Mouse (Mus musculus): ENCODE data around the gene Frmd4a. TPM values are rescaled to one million over a fixed set of nuclear protein-coding genes. Genes with fewer than 3 reads are reported as not detected.

Frmd4a gene
- polyA plus RNA-seq, 1 experiment = 106 TPM

DNA sequence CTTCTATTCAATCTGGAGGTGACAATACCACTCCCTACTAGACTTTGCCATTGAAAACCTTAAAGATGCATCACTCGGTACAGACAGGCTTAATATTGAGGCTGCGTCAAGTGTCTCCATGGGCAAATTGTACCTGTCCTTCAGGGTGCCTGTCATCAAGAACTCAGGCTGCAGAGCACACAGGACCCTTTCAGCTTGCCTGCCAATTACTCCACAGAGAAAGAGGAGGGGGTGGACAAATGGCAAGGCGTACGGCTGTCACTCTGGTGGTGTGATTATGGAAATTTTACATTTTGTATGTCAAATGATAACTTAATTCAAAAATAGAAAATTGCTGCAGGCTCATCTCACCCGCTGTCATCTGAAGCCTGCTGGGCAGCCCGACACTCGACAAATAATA lies 353.0 kb downstream of the Frmd4a start:
- TF ChIP-seq POLR2A (IDR thresholded peaks at IDR 0.05; ENCODE audit: borderline replicate concordance, extremely low read depth, insufficient read depth, insufficient read length, poor library complexity, severe bottlenecking) (no peak), CTCF (IDR thresholded peaks at IDR 0.05; ENCODE audit: borderline replicate concordance, extremely low read depth, insufficient read depth, insufficient read length) (no peak)
- peak; percentile 72 for DNase-seq (ENCODE audit: low read depth)

DNA sequence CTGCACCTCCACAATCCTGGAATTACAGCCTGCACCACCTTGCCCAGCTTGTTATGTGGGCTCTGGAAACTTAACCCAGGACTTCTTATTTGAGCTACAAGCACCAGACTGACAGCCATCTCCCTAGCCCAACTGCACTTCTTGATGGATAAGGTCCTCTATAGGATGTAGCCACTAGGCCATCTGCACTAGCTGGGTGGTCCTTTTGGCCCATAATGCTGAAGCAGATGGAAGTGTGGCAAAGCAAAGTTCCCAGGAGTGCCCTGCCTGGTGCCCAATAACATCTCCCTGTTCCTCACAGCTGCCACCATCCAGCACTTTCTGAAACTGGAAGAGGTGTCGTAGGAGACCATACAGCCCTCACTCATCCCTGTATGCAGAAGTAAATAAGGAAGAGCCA lies 353.8 kb downstream of the Frmd4a start:
- TF ChIP-seq CTCF (IDR thresholded peaks at IDR 0.05; ENCODE audit: borderline replicate concordance, extremely low read depth, insufficient read depth, insufficient read length) = no peak
- TF ChIP-seq POLR2A (IDR thresholded peaks at IDR 0.05; ENCODE audit: borderline replicate concordance, extremely low read depth, insufficient read depth, insufficient read length, poor library complexity, severe bottlenecking) = no peak
- peak; percentile 44 for DNase-seq (ENCODE audit: low read depth)

DNA sequence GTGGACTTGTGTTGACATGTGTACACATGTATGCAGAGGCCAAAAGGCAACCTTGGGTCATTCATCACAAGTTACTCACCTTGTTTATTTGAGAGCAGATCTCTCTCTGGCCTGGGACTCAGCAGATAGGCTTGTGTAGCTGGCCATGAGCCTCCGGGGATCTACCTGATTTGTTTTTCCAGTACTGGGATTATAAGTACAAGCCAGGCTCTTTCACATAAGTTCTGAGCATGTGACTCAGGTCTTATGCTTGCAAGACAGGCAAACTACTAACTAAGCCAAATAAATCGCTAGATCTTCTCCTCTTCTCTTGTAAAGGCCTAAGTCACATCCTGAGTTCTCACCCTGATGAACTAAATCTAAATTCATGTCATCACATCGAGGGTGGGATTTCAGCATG lies 361.3 kb downstream of the Frmd4a start:
- TF ChIP-seq CTCF (IDR thresholded peaks at IDR 0.05; ENCODE audit: borderline replicate concordance, extremely low read depth, insufficient read depth, insufficient read length) (no peak), POLR2A (IDR thresholded peaks at IDR 0.05; ENCODE audit: borderline replicate concordance, extremely low read depth, insufficient read depth, insufficient read length, poor library complexity, severe bottlenecking) (no peak)
- no peak for DNase-seq (ENCODE audit: low read depth)

DNA sequence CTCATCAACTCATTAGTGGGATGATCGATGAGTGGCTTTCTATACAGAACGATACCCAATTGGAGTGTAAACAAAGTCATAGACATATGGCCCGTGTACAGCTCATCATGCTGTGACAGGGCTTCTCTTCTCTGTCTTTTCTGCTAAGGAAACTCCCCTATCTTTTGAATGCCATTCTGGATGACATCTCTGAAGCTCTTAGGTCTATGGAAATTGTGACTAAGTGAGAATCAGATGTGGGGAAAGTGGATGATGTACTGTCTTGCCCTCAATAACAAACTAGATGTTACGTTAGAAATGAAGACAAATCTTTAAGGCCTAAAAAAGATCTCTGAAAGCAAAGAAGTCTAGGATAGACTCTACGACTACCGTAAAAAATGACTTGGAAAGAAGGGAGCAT lies 362.9 kb downstream of the Frmd4a start:
- TF ChIP-seq POLR2A (IDR thresholded peaks at IDR 0.05; ENCODE audit: borderline replicate concordance, extremely low read depth, insufficient read depth, insufficient read length, poor library complexity, severe bottlenecking) = no peak
- no peak for TF ChIP-seq CTCF (IDR thresholded peaks at IDR 0.05; ENCODE audit: borderline replicate concordance, extremely low read depth, insufficient read depth, insufficient read length)
- no peak for DNase-seq (ENCODE audit: low read depth)

DNA sequence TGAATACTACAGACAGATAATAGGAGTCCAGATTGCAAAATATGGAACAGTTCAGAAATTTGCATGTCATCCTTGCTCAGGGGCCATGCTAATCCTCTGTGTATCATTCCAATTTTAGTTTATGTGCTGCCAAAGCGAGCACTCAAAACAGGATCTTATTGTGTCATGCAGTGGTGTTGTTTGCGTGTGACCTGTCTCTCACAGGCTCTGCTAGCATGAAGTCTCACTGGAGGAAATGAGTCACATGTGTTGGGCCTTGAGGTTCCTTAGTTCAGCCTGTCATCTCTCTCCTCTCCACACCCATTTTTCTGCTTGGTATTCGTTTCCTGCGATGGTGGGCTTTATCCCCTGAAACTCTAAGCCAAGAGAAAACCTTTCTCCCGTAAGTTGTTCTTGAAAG lies 363.4 kb downstream of the Frmd4a start:
- TF ChIP-seq POLR2A (IDR thresholded peaks at IDR 0.05; ENCODE audit: borderline replicate concordance, extremely low read depth, insufficient read depth, insufficient read length, poor library complexity, severe bottlenecking) (no peak), CTCF (IDR thresholded peaks at IDR 0.05; ENCODE audit: borderline replicate concordance, extremely low read depth, insufficient read depth, insufficient read length) (no peak)
- no peak for DNase-seq (ENCODE audit: low read depth)

DNA sequence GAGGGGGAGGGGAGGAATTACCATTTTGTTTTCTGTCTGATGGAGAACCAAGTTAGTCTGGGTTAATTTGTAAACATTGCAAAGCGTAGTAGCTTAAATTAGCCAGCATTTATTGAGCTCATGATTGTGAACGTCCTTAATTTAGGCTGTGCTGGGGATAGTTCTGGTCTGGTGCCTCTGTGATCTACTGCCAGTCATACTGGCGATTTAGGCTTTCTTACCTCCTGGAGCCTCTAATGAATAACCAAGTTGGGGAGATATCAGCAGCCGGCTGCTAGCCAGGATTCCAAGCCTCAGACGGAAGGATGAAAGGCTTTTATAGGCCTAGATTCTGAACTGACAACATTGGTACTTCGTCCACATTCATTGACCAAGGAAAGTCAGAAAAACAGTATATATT lies 369.0 kb downstream of the Frmd4a start:
- TF ChIP-seq CTCF (IDR thresholded peaks at IDR 0.05; ENCODE audit: borderline replicate concordance, extremely low read depth, insufficient read depth, insufficient read length) (no peak), POLR2A (IDR thresholded peaks at IDR 0.05; ENCODE audit: borderline replicate concordance, extremely low read depth, insufficient read depth, insufficient read length, poor library complexity, severe bottlenecking) (no peak)
- peak; percentile 79 for DNase-seq (ENCODE audit: low read depth)

DNA sequence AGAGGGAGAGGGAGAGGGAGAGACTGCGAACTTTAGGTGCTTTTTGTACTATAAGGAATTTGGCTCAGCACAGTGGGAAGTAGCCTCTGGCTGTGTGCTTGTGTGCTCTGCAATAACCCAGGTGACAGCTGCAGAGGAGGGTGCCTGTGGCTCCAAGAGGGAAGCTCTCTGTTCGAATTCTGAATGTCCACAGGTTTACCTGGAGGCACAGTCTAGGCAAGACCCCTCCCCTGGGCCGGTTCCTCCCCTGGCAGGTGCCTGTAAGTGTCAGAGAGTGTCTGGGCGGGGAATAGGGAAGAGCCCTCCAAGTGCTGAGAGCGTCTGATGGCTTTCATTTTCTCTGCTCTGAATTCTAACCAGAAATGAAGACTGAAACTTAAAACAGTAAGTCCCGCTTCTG lies 371.8 kb downstream of the Frmd4a start:
- no peak for DNase-seq (ENCODE audit: low read depth)
- TF ChIP-seq POLR2A (IDR thresholded peaks at IDR 0.05; ENCODE audit: borderline replicate concordance, extremely low read depth, insufficient read depth, insufficient read length, poor library complexity, severe bottlenecking) (no peak), CTCF (IDR thresholded peaks at IDR 0.05; ENCODE audit: borderline replicate concordance, extremely low read depth, insufficient read depth, insufficient read length) (no peak)

DNA sequence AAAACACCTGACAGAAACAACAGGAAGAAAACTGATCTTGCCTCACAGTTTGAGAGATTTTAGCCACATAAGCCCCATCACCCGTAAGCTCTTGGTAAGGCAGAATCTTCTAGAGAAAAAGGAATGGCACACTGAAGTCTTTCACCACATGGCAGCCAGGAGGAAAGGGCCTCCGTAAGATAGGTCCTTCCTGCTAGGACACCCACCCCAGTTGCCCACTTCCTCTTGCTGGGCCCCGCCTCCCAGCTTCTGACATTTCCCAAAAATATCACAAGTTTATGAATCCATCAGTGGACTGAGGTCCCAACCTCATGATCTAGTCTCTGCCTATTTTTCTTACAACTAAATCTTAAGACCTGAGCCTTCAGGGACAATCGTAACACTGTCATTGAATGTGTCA lies 373.6 kb downstream of the Frmd4a start:
- no peak for DNase-seq (ENCODE audit: low read depth)
- no peak for TF ChIP-seq POLR2A (IDR thresholded peaks at IDR 0.05; ENCODE audit: borderline replicate concordance, extremely low read depth, insufficient read depth, insufficient read length, poor library complexity, severe bottlenecking)
- TF ChIP-seq CTCF (IDR thresholded peaks at IDR 0.05; ENCODE audit: borderline replicate concordance, extremely low read depth, insufficient read depth, insufficient read length) = no peak

DNA sequence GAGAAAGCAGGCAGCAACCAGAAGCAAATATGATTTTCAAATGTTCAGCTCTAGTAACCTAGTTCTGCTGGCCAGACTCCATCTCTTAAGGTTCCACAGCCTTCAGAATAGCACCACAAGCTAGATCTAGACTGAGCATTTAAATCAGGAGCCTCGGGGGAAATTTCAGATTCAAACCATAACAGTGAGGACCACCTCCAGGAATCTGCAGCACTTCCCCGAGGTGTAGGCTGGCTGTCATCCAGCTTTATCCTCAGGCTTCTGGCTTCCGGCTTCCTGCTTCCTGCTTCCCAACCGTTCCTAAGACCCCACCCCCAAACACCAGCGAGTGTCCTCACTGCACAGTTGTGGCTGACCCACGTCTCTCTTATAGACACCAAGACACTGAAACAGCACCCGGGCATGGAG lies 374.2 kb downstream of the Frmd4a start:
- TF ChIP-seq POLR2A (IDR thresholded peaks at IDR 0.05; ENCODE audit: borderline replicate concordance, extremely low read depth, insufficient read depth, insufficient read length, poor library complexity, severe bottlenecking) (no peak), CTCF (IDR thresholded peaks at IDR 0.05; ENCODE audit: borderline replicate concordance, extremely low read depth, insufficient read depth, insufficient read length) (no peak)
- no peak for DNase-seq (ENCODE audit: low read depth)

DNA sequence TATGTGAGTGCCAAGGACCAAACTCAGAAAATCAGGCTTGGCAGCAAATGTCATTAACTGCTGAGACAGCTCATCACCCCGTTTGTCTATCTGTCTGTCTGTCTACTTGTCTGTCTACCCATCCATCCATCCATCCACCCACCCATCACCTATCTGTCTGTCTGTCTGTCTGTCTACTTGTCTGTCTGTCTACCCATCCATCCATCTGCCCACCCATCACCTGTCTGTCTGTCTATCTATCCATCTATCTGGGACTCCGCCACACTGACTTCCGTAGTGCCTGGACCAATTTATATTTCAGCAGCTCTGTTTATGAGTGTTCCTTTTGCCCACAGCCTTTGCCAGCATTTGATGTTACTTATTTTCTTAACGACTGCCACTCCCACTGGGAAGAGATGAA lies 375.5 kb downstream of the Frmd4a start:
- no peak for DNase-seq (ENCODE audit: low read depth)
- no peak for TF ChIP-seq POLR2A (IDR thresholded peaks at IDR 0.05; ENCODE audit: borderline replicate concordance, extremely low read depth, insufficient read depth, insufficient read length, poor library complexity, severe bottlenecking)
- no peak for TF ChIP-seq CTCF (IDR thresholded peaks at IDR 0.05; ENCODE audit: borderline replicate concordance, extremely low read depth, insufficient read depth, insufficient read length)

DNA sequence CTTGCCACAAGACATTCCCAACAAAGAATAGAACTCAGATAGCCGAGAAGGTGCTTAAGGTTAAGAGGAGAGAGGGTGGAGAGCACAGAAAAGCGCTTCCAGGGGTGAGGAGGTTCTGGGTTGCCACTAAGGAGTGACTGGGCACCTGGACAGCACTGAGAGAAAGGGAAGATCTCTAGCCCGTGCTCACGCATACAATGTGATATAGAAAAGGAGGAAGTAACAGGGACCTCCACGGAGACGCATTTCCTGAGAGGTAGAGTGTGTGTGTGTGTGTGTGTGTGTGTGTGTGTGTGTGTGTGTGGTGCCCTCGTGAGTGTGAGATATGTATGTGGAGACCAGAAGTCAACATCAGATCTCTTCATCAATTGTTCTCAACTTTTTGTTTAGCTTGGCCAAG lies 377.1 kb downstream of the Frmd4a start:
- TF ChIP-seq CTCF (IDR thresholded peaks at IDR 0.05; ENCODE audit: borderline replicate concordance, extremely low read depth, insufficient read depth, insufficient read length) = no peak
- TF ChIP-seq POLR2A (IDR thresholded peaks at IDR 0.05; ENCODE audit: borderline replicate concordance, extremely low read depth, insufficient read depth, insufficient read length, poor library complexity, severe bottlenecking) = no peak
- DNase-seq (ENCODE audit: low read depth) = no peak

DNA sequence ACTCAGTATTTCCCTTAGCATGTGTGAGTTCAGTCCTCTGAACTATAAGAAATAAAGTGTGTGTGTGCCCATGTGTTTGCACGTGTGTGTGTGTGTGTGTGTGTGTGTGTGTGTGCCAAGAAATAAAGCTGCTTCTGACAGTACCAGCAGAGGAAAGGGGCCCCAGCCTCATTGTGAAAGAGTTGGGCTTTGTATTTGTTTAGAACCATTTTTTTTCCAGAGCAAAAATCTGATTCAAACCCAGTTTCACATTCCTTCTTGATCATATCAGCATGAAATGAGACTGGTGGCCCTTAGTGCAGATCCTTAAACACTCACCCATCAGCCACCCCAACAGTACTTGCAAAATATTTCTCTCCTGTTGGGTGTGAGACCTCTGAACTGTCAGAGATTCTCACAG lies 382.2 kb downstream of the Frmd4a start:
- DNase-seq (ENCODE audit: low read depth) = no peak
- no peak for TF ChIP-seq POLR2A (IDR thresholded peaks at IDR 0.05; ENCODE audit: borderline replicate concordance, extremely low read depth, insufficient read depth, insufficient read length, poor library complexity, severe bottlenecking)
